ENCODE assay signal across 25 mouse cellular contexts in genomic region chr1:184687512-184687911, GRCm38 (mm10).
"Had no signal": no experiment of that assay in that cellular context is flagged by ENCODE, and none has a peak within 500 bp of the region (broad histone marks: within the 10 kb centered on the region; RNA-seq: fewer than 3 reads in every experiment).

No protein-coding gene starts in this region.

- ATAC-seq: forebrain, postnatal 0 days; hindbrain, postnatal 0 days; intestine, embryonic 16.5 days had no signal

- H3K4me3 ChIP-seq: heart, embryonic 13.5 days; heart, embryonic 15.5 days; hindbrain, embryonic 13.5 days; hindbrain, embryonic 15.5 days; kidney, embryonic 15.5 days; limb, embryonic 13.5 days; limb, embryonic 15.5 days had no signal

- H3K27me3 ChIP-seq: heart, embryonic 15.5 days; hindbrain, embryonic 13.5 days; hindbrain, embryonic 15.5 days had no signal

- H3K4me1 ChIP-seq: heart, embryonic 15.5 days; hindbrain, embryonic 15.5 days; limb, embryonic 13.5 days; limb, embryonic 15.5 days had no signal

- H3K27ac ChIP-seq: heart, embryonic 13.5 days; heart, embryonic 15.5 days; hindbrain, embryonic 13.5 days; hindbrain, embryonic 15.5 days; hindbrain, postnatal 0 days; kidney, embryonic 15.5 days; kidney, postnatal 0 days; limb, embryonic 13.5 days; limb, embryonic 15.5 days had no signal

- H3K36me3 ChIP-seq: heart, embryonic 13.5 days; heart, embryonic 15.5 days; hindbrain, embryonic 13.5 days; hindbrain, embryonic 15.5 days; kidney, embryonic 15.5 days; limb, embryonic 13.5 days; limb, embryonic 15.5 days had no signal

- H3K9ac ChIP-seq: forebrain, postnatal 0 days; heart, embryonic 13.5 days; heart, embryonic 15.5 days; hindbrain, embryonic 13.5 days; hindbrain, embryonic 15.5 days; kidney, embryonic 15.5 days; limb, embryonic 13.5 days; limb, embryonic 15.5 days had no signal

- H3K4me2 ChIP-seq: heart, embryonic 11.5 days; heart, embryonic 15.5 days; hindbrain, embryonic 13.5 days; hindbrain, embryonic 15.5 days; kidney, embryonic 15.5 days; limb, embryonic 13.5 days; limb, embryonic 15.5 days had no signal

- DNase-seq: forebrain, postnatal 0 days; gastrocnemius, postnatal 14 days; gastrocnemius, postnatal 36 days; heart, adult 18-20 months; heart, postnatal 14 days; heart, postnatal 36 days; kidney, adult 11 months; kidney, adult 2 months; kidney, adult 9 months; kidney, postnatal 14 days; kidney, postnatal 36 days; layer of hippocampus, adult 9-11 months; layer of hippocampus, postnatal 36 days; left cerebral cortex, postnatal 4 days had no signal

- H3K9me3 ChIP-seq: heart, embryonic 13.5 days; heart, embryonic 15.5 days; hindbrain, embryonic 13.5 days; hindbrain, embryonic 15.5 days; kidney, embryonic 15.5 days; limb, embryonic 13.5 days; limb, embryonic 15.5 days had no signal
